8 mouse cellular contexts compared by ENCODE assay signal in the genomic region with DNA sequence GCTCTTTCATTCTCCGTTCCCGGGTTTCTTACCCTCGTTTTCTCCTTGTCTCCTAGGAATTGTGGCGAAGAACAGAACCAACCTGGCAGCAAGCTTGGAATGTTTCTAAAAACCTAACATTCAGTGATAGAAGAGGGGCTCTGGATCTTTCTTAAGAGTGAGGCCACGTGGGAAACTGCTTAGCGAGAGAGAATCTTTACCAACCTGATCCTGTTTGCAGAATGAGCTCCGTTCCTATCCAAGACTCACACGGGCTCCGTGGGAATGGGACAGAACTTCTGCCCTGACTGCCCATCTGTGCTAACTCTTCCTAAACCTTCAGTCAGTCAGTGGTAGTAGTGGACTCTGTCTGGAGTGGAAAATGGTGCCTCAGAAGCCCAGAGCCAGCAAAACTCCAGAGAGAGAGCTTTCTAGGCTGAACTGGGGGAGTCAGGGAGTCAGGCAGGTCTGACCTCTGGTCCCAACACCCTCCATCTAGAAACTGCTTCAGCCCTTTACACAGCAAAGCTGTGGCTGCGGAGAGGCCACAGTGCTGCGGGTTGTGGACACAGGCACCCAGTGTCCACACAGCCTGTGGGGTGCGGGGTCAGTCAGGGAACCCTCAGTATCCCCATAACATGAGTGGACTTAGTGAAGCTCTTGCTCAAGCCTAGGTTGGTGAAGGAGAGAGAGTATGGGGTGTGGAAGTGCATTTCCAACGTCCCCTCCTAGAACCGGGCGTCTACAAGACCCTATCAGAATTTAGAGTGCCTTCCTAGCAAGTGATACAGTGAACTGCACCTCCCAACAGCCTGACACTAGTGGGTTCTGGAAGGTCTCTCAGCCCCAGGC. TPM values are rescaled to one million over a fixed set of nuclear protein-coding genes. Genes with fewer than 3 reads are reported as not detected.
DNase-seq lines count a peak whose midpoint lies in the region; ATAC-seq and TF ChIP-seq lines count a peak whose summit lies in the region.

No protein-coding gene starts in this region.

- no peak for TF ChIP-seq POLR2A in lung, adult 2 months (IDR thresholded peaks at IDR 0.05; ENCODE audit: borderline replicate concordance, extremely low read depth, low read depth, low read length)

- H3K36me3 ChIP-seq in embryonic facial prominence, embryonic 13.5 days = no peaks in the 10 kb centered on the region
- no peaks in the 10 kb centered on the region for H3K36me3 ChIP-seq in hindbrain, postnatal 0 days (ENCODE audit: insufficient read depth, low read length)

- H3K27me3 ChIP-seq in embryonic facial prominence, embryonic 13.5 days = no peaks in the 10 kb centered on the region; the same call in 1 of the 2 replicates
- H3K27me3 ChIP-seq in hindbrain, postnatal 0 days (ENCODE audit: insufficient read depth, low read length) = no peaks in the 10 kb centered on the region

- H3K4me1 ChIP-seq in lung, adult 2 months (ENCODE audit: control insufficient read depth, insufficient read depth, low read length) = peaks cover 7% of the 10 kb centered on the region
- peaks cover 64% of the 10 kb centered on the region for H3K4me1 ChIP-seq in embryonic facial prominence, embryonic 13.5 days
- peaks cover 23% of the 10 kb centered on the region for H3K4me1 ChIP-seq in hindbrain, postnatal 0 days (ENCODE audit: insufficient read depth, low read length)

- peak overlapping the region; percentile 69 for H3K4me3 ChIP-seq in lung, adult 2 months (replicated peaks; ENCODE audit: extremely low read depth, low read depth, low read length)
- peak overlapping the region; percentile 53 for H3K4me3 ChIP-seq in embryonic facial prominence, embryonic 13.5 days
- peak overlapping the region; percentile 44 for H3K4me3 ChIP-seq in hindbrain, postnatal 0 days (ENCODE audit: low read length)

- peak overlapping the region; percentile 93 for H3K27ac ChIP-seq in embryonic facial prominence, embryonic 13.5 days
- peak overlapping the region; percentile 87 for H3K27ac ChIP-seq in hindbrain, postnatal 0 days

- TF ChIP-seq CTCF in lung, adult 2 months (IDR thresholded peaks at IDR 0.05; ENCODE audit: insufficient read depth, low read length) = no peak
- TF ChIP-seq CTCF in hindbrain, postnatal 0 days (IDR thresholded peaks at IDR 0.05; ENCODE audit: low read depth) = no peak

- H3K4me2 ChIP-seq in embryonic facial prominence, embryonic 13.5 days = peak overlapping the region; percentile 87
- H3K4me2 ChIP-seq in hindbrain, postnatal 0 days (ENCODE audit: low read depth, low read length) = peak overlapping the region; percentile 79

- H3K9ac ChIP-seq in embryonic facial prominence, embryonic 13.5 days = peak overlapping the region; percentile 72
- peak overlapping the region; percentile 60 for H3K9ac ChIP-seq in hindbrain, postnatal 0 days (replicated peaks; ENCODE audit: low read length)

- ATAC-seq in embryonic facial prominence, embryonic 13.5 days (ENCODE audit: insufficient number of reproducible peaks, insufficient read depth, low FRiP score, low TSS enrichment, low read depth) = no peak
- ATAC-seq in hindbrain, postnatal 0 days = no peak; the same call in 1 of the 2 replicates

- WGBS in lung, adult 2 months = 27% methylated on average over 15 of the region's 15 CpGs
- WGBS in embryonic facial prominence, embryonic 13.5 days = 20% methylated on average over 15 of the region's 15 CpGs
- WGBS in hindbrain, postnatal 0 days = 24% methylated on average over 15 of the region's 15 CpGs

- H3K9me3 ChIP-seq in embryonic facial prominence, embryonic 13.5 days = no peaks in the 10 kb centered on the region
- H3K9me3 ChIP-seq in hindbrain, postnatal 0 days (ENCODE audit: low read length) = no peaks in the 10 kb centered on the region

- DNase-seq in lung, adult 2 months = no peak
- no peak for DNase-seq in lung, postnatal 25 days (ENCODE audit: low spot score)
- DNase-seq in hindbrain, postnatal 0 days (ENCODE audit: low spot score) = no peak
- peak; percentile 36 for DNase-seq in naive thymus-derived CD4-positive, alpha-beta T cell, adult 2 months (ENCODE audit: low read depth)
- no peak for DNase-seq in spleen, postnatal 36 days (ENCODE audit: low spot score in 2 of 2)
- DNase-seq in adrenal gland, postnatal 10 days = no peak
- no peak for DNase-seq in urinary bladder, adult 18-20 months (ENCODE audit: low spot score in 2 of 2)

RNA-seq across cellular contexts. Expression of a gene that starts 42.6 kb away (rescaled TPM):
- 941 and 1,175 TPM in 2 replicates for polyA plus RNA-seq in lung, adult 2 months (2012; rRNA removed)
- 2,524 and 2,741 TPM in 2 replicates for polyA plus RNA-seq in embryonic facial prominence, embryonic 13.5 days (2015; fragmentation: Nextera tagmentation; extraction: Ambion mirVana)
- 2,410 and 2,568 TPM in 2 replicates for total RNA-seq in hindbrain, postnatal 0 days (2014; rRNA removed)
- polyA plus RNA-seq in hindbrain, postnatal 0 days (2015; fragmentation: Nextera tagmentation; extraction: Ambion mirVana) = 3,348 and 3,639 TPM in 2 replicates
- 100 to 1,000 TPM; 954 to 956 TPM for total RNA-seq in adrenal gland, postnatal 10 days (2021)

RNA-seq across cellular contexts. Expression of a gene that starts 55.6 kb away (rescaled TPM):
- polyA plus RNA-seq in lung, adult 2 months (2012; rRNA removed) = 0.06 and 0.60 TPM in 2 replicates
- 0.25 and 1.1 TPM in 2 replicates for polyA plus RNA-seq in embryonic facial prominence, embryonic 13.5 days (2015; fragmentation: Nextera tagmentation; extraction: Ambion mirVana)
- total RNA-seq in hindbrain, postnatal 0 days (2014; rRNA removed) = 3.0 and 9.0 TPM in 2 replicates
- polyA plus RNA-seq in hindbrain, postnatal 0 days (2015; fragmentation: Nextera tagmentation; extraction: Ambion mirVana) = 1.5 and 1.9 TPM in 2 replicates
- under 1 TPM; 0.15 to 0.45 TPM for total RNA-seq in adrenal gland, postnatal 10 days (2021)
